Mouse (Mus musculus) spleen, adult 18-20 months (tissue): ENCODE data around the gene Acot2.
"Not testable (repeated sequence)": the region's sequence is repeated elsewhere in the genome, so short reads cannot be mapped to it uniquely, and the experiment has no call there.

ENCODE experiments used
- DNase-seq, 2 experiments: peaks; one replicate each; pipeline ENCODE4 v3.0.0; 2022; ENCODE audit warnings: mixed read lengths in 2 of 2

Gene Acot2

GRCm38 (mm10) chr12:83987583-83988441, at the start of gene Acot2:
Gene Acot2 (plus strand): TSS chr12:83987861.
- DNase-seq, result peak; percentile 66 to 72

GRCm38 (mm10) chr12:83938592-83938991, 49.1 kb upstream of the Acot2 start:
- DNase-seq, result not testable (repeated sequence)

- DNase-seq, result no peak
Observed at GRCm38 (mm10) chr12:83939332-83939731, 48.3 kb upstream of the Acot2 start.

DNA sequence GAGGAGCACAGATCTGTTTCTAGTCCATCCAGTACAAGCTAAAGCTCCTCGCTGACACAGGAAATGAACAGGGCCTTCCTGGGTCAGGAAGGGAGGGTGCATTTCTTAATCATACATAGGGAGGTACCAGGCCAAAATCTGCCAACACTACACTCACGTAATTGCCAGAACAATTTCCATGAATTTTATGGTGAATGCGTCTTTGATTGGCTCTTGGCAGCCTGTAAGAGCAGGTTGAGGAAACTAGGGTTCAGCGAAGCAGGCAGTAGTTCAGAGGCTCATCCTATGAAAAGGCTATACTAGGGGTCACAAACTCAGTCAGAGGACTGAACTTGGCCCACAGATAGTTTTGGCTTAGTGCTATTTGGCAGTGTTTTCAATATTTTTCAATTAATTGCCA, 47.6 kb upstream of the Acot2 start:
- no peak for DNase-seq

GRCm38 (mm10) chr12:83941938-83942337, 45.7 kb upstream of the Acot2 start:
- no peak for DNase-seq

GRCm38 (mm10) chr12:83947260-83947811, 40.3 kb upstream of the Acot2 start:
- no peak for DNase-seq

DNA sequence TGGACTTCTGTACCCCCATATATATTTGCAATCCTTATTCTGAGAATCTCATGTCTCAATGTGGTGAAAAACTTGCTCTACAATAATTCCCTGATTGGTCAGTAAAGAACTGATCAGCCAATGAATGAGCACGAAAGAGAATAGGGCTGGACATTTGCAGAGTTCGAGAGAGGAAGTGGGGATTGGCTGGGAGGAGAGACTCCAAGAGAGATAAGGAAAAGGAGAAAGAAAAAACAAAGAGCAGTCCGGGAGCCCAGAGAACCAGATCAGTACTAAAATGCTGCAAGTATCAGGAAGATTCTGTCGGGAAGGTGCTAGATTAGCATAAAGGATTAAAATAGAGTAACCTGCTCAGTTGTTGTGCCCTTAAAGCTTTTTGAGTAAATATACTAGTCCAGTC, 38.6 kb upstream of the Acot2 start:
- DNase-seq, result no peak

- no peak for DNase-seq
Observed at GRCm38 (mm10) chr12:83949776-83950492, 37.7 kb upstream of the Acot2 start.

GRCm38 (mm10) chr12:83950493-83950839, 37.2 kb upstream of the Acot2 start, which contains the start of gene Riox1:
Gene Riox1 (plus strand): TSS chr12:83950608.
- peak; percentile 65 to 71 for DNase-seq

GRCm38 (mm10) chr12:83950840-83951701, 36.6 kb upstream of the Acot2 start:
- DNase-seq, result peak in 1 of 2 experiments; percentile 12

DNA sequence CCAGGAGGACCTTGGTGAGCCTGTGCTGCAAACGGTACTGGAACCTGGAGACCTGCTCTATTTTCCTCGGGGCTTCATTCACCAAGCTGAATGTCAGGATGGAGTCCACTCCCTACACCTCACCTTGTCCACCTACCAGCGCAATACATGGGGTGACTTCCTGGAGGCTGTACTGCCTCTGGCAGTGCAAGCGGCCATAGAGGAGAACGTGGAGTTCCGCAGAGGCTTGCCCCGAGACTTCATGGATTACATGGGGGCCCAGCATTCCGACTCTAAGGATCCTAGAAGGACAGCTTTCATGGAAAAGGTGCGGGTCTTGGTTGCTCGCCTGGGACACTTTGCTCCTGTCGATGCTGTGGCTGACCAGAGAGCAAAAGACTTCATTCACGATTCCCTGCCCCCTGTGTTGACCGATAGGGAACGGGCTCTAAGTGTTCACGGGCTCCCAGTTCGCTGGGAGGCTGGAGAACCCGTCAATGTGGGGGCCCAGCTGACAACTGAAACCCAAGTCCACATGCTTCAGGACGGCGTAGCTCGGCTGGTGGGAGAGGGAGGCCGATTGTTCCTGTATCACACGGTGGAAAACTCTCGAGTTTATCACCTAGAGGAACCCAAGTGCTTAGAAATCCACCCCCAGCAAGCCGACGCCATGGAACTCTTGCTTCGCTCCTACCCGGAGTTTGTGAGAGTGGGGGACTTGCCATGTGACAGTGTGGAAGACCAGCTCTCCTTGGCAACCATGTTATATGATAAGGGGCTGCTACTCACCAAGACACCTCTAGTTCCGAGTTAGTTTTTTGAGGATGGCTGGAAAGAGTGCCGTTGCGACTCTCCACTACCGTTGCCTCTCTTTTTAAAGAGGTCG, 35.7 kb upstream of the Acot2 start:
- no peak for DNase-seq

DNA sequence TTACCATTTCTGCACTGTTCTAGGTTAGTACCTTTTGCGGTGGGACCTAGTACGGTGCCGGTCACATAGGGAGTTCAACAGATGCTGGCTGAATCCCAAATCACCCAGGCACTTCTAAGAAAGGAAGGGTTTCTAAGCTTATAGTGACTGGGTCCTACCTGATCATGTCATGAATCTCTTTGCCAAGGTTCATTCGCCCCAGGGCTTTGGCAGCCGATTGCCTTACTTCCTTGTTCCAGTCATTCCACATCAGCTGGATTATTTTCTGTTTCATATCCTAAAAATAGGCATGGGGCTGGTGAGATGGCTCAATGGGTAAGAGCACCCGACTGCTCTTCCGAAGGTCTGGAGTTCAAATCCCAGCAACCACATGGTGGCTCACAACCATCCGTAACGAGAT, 29.4 kb upstream of the Acot2 start:
- DNase-seq, result no peak

DNA sequence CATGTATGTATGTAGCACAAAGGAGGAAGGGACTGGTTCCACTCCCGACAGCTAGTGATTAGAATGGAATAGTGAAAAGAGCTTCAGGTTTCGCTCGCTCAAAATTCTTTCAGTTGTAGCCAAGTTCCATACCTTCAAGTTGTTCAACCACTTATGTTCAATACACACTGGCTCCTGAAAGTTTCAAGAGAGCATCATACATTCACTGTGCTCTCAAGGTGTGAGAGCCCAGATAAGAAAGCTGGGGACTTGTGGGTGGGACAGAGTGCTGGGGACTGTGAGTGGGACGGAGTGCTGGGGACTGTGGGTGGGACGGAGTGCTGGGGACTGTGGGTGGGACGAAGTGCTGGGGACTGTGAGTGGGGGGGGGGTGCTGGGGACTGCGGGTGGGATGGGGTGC, 22.4 kb upstream of the Acot2 start:
- no peak for DNase-seq

DNA sequence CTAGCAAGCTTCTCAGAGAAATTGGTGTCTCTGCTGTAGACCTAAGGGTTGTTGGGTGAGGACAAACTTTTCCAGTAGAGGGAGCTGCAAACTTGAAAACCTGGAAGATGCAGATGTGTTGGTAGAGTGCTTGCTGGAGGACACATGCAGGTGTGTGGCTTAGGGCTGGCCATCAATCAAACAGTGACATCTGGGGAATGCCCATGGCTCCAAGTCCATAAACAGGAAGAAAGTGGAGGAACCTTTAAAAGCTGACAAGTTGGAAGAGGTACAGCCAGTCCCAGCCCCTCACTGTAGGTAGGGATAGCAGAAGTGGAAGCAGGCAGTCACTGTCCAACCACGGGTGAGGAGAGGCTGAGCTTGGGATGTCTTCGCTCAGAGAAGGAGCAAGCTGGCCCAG, 15.5 kb upstream of the Acot2 start:
- DNase-seq, result peak in 1 of 2 experiments; percentile 36

GRCm38 (mm10) chr12:83978862-83979261, 8.8 kb upstream of the Acot2 start:
- no peak for DNase-seq

DNA sequence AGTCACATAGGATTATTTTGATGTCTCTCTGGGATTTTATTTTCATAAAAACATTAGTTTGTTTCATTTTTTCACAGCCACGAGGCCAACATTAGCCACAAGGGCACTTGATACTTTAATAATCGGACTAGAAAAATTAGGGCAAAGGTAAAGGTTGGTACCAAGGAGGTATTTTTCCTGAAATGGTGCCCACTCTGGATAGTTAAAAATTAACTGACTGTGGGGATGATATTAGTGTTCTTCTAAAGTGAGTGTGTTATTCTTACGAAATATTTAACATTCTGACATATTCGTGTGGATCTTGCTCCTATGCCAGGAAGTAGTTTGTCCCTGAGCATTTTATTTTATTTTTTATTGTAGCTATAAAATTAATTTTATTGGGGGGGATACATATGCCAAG, 6.0 kb upstream of the Acot2 start:
- DNase-seq, result no peak

DNA sequence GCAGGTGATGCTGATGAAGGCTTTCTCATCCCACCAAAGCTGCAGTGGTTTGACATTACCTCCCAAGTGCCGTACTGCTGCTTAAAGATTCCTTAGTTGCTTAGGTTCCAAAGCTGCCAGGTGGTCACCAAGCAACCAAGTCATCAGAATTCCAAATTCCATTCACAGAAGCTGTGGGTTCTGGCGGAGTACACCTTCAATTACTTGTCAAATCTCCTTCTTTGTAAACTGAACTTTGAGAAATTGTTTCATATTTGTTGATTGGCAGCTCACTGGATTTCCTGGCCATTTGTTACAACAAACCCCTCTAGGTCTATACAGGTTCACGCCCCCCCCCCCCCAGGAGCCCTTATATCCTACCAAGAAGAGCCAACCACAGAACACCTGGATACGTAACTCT, 2.9 kb upstream of the Acot2 start, which contains the start of gene Heatr4:
Gene Heatr4 (minus strand): TSS at position 101 of the 400 bp plus-strand sequence.
- DNase-seq, result no peak

DNA sequence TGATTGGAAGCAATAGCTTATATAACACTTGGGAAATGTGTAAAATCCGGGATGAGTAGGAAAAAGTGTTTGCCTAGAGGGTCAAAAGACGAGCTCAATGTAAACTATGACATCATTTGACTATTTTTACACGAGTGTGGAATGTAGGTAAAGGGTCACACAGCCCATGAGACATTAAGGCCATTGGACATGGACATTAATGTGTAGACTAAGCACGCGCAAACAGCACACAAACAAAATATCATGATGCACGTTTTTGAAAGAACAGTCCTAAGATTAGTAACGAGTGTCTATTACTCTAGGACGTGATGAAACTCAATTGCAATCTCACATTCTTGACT, 449 bp upstream of the Acot2 start:
- DNase-seq, result no peak

- no peak for DNase-seq
Observed at GRCm38 (mm10) chr12:83988483-83988882, 822 bp downstream of the Acot2 start.

DNA sequence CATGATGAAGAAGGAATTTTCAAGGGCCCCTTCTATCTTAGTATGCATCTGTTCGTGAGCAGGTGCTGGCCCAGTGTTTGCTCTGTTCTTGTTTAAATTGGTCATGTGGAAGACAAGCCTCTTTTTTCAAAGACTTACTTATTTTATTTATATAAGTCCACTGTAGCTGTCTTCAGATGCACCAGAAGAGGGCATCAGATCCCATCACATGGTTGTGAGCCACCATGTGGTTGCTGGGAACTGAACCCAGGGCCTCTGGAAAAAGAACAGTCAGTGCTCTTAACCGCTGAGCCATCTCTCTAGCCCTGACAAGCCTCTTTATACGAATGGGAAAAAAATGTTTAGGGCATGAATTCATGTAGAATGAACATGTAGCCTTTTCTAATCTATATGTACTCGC, 1.7 kb downstream of the Acot2 start:
- no peak for DNase-seq

DNA sequence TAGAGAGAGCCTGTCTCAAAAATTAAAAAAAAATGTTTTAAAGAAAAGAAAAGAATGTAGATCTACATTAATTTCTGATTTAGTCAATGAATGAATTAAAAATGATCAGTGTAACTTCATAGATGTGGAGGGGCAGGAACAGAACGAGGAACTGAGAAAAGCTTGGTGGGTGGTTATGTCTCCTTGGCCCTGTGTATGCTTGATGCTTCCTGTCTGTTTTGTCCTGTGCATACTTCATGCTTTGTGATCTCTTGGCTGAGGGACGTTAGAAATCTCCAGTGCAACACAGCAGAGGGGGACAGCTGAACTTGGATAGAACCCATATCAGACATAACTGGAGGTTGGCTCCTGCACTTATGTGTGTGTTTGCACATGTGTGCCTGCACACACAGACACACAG, 9.6 kb downstream of the Acot2 start:
- no peak for DNase-seq
